Mouse (Mus musculus): Measurements from ENCODE around the gene Ndufb4. TPM values are rescaled to one million over a fixed set of nuclear protein-coding genes. Genes with fewer than 3 reads are reported as not detected.
"Not testable (repeated sequence)": the region's sequence is repeated elsewhere in the genome, so short reads cannot be mapped to it uniquely, and the experiment has no call there.

The Ndufb4 gene
- 93.4 and 93.7 TPM in 2 replicates for polyA plus RNA-seq (2015; fragmentation: Nextera tagmentation; extraction: Ambion mirVana)

DNA sequence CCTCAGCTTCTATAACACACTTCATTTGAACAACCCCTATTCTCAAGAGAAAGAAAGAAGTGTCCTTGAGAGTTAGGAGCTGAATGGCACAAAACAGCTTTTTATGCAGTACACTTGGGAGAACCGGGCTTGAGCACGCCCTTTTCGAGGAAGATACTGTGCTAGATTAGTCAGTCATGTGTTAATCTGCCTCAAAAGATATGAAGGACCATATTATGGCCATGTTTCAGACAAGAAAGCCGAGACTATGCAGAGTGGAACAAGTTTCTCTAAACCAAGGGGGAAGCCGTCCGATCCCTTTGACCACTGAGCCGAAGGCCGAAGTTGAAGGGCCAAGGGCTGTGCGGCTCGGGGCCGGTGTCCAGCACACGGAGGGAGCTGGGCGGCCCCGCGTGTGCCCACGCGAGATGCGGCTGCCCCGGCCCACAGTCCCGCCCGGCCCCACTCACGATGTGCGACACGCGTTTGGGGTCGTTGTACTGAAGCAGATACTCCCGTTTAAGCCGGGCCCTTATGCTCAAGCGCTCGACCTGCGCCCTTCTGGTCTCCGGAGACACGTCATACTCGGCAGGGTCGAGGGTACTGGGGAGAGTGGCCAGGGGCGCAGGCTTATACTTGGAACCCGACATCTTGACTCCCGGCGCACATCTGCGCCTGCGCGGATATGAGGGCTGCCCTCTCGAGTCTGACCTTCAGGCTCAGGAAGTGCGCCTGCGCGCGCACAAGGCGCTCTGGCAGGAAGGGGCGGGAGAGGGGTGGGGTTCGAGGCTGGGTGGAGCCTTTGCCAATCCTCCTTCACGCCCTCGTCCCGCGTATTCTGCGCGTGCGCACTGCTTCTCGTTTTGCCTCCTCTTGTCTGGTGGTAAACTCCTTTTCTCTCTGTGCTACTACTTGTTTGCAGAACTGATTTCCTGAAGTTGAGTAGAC is at the start of gene Ndufb4:
TSS of gene Ndufb4 (minus strand) at position 723 of the 927 bp plus-strand sequence.
- peak; percentile 99 for DNase-seq (ENCODE audit: low spot score)

DNA sequence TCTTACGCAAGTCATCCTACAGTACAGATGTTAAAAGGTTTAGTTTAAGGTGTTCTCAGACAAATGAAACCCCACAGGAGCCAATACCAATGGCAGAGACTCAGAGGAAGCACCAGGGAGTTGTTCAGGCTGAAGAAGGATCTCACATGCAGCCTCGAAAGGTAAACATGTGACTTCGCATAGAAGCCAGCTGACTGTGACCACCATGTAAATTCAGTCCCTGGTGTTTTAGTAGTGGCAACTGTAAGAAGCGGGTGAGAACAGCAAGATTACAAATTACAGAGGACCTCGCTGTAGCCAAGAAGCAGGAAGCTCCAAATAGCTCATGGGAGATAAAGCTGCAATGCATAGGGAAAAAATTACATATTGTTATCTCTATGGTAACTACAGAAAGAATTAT is 49.6 kb upstream of the Ndufb4 start:
- DNase-seq (ENCODE audit: low spot score): no peak

DNA sequence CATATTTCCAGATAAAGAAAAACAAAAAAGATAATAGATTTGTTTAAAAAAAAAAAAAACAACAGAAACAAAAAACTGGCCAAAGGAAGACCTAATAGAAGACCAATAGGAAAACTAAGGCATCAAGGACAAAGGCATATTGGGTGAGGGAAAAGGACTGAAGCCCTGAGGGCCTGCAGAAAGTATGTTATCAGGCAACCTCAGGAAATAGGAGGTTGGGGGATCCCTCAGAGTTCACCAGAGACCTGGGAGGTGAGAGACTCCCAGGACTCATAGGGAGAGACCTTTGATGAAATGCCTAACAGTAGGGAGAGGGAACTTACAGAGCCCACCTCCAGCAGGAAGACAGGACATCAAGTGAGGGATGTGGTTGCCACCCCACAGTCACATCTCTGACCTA is 45.8 kb upstream of the Ndufb4 start:
- not testable (repeated sequence) for DNase-seq (ENCODE audit: low spot score)

DNA sequence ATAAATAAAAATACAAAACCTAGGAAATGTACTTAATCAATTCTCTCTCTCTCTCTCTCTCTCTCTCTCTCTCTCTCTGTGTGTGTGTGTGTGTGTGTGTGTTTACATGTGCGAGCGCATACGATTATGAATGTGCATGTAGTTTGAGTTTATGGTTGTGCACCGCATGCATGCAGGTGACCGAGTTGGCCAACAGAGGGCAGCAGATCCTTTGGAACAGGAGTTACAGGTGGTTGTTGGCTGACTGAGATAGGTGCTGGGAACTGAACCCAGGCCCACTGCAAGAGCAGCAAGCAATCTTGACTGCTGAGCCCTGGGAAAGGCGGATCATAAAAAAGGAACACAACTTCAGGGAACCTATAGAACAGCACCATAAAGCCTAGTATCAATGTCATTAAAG is 44.5 kb upstream of the Ndufb4 start:
- DNase-seq (ENCODE audit: low spot score): no peak

DNA sequence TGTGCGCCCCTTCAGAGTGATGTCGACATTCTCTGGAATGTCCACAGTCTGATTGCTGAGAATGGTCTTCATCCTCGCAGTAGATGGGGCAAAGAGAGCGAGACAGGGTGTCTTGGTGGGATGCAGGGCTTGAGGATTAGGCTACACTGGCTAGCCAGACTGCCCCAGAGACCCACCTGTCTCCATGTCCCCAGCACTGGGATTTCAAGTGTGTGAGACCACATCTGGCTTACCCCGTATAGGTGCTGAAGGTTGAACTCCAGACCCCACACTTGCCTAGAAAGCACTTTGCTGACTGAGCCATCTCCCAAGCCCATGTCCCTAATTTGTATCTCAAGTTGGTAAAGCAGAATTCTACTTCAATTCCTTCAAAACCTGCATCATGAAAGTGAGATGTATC is 43.0 kb upstream of the Ndufb4 start:
- no peak for DNase-seq (ENCODE audit: low spot score)

DNA sequence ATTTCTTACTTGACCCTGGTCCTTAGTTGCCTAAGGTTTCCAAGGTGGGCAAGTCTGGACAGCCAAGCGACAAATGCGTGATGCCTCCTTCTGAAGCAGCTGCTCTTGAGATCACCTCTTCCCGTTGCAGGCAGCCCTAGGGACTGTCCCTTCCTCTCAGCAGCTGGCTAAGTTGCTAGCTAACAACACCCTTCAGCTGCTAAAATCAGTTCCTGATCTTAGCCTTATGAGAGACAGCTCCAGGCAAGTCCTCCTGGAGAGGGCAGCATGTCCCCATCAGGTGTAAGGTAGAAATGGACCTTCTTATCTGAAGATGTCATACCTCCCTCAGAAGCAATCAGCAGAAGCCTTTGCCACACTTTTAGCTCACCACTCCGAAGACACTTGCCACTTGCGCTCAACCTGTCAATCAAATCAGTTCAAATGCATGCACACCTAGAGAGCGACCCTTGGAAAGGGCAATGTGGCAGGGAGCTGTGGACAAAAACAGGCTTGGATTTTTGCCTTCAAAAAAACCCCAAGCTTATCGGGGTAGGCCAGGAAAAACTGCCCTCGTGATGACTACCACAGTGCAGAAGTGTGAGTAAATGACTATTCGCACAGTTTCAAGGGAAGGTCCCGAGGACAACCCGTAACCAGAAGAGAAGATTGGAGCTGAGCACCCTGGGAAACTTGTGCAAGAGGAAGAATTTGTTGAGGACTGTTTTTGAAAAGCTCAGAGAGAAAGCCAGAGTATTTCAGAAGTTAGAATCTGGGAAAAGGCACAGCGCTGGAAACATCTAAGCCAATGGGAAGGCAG is 36.9 kb upstream of the Ndufb4 start:
- DNase-seq (ENCODE audit: low spot score): no peak

DNA sequence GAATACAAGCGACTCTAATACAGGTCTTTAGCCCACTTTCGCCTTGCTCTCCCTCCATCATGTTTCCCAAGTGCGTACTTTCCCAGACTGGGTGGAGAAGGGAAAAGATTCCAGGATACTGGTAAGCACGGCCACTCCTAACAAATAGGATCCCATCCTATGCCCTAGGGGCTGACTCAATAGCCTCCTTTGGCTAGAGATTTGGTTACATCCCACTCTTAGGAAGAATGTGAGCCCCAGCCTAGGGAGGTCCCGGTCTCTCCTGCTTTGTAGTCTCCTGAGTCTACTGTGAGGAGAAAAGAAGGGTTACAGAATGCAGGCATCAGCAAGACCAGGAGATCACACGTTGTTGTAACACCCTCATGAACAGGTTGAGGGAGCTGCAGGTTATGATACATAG is 36.2 kb upstream of the Ndufb4 start:
- no peak for DNase-seq (ENCODE audit: low spot score)

DNA sequence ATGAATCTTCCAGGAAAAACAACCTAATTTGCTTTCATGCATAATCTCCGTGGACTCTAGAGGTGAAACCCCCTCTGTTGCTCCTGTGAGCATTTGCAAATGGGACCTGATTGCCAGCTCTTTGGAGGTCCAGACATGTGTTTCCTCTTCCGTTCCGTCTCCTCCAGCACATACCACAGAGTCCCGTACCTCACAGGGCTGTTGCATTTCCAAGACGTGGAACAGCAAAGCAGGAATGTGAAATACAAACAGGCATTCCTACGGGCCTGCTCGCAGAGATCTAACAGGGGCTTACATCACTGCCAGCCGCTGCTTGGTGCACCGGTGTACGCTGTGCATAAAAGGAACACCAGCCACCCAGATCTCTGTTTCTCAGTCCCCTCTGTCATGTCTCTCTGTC is 35.7 kb upstream of the Ndufb4 start:
- DNase-seq (ENCODE audit: low spot score): no peak

DNA sequence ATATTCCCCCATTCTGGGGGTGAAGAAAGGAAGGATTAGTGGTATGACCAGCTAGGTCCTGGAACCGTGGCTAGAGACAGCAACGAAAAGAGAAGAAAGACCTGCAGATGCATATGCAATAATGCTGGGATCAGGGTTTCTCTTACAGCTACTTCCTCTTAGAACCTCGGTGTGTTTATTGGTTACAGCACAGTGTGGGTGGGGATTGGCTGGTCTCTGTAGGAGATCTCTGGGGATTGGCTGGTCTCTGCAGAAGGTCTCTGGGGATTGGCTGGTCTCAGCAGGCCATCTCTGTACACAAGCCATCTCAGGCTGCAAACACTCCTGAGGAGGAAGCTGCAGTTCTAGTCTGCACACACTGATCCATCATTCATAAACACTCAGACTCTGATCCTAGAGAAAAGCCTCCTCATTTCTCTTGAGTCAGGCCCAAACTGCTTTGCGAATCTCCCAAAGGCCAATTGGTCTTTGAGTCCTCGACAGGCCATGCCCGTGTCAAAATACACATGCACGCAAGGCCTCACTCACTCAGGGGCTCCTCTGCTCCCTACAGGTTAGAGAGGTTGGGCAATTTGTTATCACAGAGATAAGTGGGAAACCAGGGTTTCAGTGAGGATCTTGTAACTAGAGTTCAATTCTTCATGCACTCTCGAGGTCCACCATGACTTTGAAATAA is 35.1 kb upstream of the Ndufb4 start:
- DNase-seq (ENCODE audit: low spot score): peak; percentile 26

DNA sequence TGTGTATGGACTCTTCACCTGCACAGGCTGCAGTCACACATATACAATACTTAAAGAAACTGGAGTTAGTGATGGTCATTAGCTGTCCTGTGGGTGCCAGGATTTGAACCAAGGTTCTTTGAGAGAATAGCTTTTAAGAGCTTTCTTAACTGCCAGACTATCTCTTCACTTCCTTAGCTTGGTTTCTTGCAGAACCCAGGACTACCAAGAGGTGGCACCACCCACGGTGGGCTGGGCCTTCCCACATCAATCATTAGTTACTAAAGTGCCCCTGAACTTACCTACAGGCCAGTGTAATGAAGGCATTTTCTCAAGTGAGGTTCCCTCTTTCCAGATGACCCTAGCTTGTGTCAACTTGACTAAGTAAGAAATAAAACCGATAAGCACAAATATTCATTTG is 33.9 kb upstream of the Ndufb4 start:
- peak; percentile 31 for DNase-seq (ENCODE audit: low spot score)

DNA sequence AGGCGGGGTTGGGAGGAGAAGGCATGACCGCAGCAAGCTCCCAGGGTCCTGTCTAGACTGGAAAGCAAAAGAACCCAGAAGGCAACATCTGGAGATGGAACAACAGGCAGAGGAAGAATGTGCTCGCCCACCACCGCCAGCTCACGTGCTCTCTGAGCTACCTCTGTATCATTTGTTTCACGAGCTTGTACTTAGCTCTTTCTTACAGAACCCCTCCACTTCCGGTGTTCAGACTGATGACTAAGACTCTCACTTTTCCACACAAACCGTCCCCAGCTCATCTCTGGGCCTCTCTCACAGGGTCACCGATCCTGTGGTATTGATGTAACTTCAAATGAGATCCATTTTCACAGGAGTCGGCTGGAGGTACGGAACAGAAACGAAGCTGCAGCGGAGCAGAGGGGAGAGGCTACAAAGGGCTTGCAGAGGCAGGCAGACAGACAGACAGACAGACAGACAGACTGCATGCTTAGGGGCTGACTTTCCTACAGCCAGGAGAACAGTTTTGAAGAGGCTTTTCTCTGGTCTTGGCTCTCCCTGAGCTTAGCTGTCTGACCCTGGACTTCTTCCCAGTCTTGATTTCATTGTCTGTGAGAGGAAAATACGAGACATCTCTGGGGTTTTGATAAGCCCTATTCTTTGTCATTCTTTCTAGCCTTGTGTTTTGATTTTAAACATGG is 33.2 kb upstream of the Ndufb4 start:
- no peak for DNase-seq (ENCODE audit: low spot score)

DNA sequence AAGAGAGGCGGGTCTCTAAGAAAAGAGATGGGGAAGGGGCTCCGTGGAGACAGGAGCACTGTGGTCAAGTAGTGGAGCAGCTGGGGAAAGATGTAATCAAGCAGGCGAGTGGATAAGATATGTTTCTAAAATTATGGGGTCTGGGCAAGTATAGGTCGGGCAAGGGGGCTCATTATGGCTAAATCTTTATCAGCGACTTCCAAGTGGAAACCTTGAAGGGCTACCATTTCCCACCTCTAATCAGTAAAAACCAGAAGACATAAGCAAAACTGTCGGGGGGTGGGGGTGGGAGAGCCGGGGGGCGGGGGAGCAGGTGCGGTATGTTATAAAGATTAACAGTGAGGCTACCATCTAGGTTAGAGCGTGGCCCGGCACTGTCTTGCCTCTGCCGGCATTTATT is 32.6 kb upstream of the Ndufb4 start:
- DNase-seq (ENCODE audit: low spot score): no peak

DNA sequence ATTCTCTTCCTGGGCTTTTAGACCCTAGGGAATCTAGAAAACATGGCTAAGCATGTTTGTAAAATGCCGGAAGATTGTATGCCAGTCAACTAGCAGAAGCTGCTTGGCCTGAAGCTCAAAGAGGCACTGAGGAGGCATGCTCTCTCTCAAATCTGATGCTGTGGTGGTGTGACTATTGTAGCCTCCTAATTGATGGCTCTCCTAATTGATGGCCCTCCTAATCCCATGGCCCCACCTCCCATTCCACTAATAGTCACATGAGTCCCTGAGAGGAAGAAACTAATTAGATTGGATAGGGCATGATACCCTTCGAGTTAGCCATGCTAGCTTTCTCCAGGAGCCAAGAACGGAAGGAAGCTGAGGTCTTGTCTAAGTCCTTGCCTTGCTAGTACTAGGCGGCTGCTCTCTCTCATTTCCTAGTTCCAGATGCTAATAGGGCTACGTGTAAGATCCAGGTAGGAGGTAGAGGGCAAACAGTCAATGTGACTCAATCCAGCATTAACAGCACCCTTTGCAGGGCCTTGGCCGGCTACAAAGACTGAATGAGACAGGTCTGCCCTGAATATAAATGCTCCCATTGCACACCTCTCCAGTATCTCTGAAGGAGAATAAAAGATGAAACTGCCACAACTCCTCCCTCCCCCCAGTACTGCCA is 31.8 kb upstream of the Ndufb4 start:
- no peak for DNase-seq (ENCODE audit: low spot score)

DNA sequence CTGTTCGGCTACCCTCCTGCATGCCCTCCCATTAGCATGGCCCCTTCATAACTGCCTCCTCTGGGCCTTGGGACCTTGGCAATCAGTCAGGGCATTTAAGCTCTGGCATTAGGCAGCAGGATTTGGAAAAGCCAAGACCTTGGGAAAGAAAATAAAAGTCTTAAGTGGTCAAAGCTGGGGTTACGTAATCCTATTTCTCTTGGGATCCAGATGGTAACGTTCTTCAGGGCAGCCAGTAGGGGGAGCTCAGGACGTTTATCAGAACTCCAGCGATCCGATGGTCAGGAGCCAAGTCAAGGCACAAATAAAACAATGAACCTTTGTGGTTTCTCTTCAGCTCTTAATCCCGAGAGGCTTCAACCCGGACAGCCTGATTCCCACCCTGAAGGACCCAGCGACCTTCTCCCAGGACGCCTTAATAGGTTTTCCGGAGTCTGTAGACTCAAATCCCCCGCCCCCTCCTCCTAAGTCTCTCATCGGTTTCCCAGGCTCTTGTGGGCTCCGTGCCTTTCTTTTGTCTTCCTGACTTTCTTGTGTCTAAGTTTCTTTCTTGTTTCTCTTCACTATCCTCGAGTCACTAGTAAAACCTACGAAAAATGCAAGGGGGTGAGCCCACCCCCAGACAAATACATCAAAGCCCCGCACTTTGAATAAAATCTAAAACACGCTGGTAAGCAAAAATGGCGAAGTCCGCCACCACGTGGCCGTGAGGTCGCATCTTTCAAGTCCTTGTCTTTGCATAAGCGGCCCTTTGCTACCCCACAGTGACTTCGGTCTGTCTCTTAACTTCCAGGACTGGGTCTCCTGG is 30.6 kb upstream of the Ndufb4 start:
- DNase-seq (ENCODE audit: low spot score): peak; percentile 73

DNA sequence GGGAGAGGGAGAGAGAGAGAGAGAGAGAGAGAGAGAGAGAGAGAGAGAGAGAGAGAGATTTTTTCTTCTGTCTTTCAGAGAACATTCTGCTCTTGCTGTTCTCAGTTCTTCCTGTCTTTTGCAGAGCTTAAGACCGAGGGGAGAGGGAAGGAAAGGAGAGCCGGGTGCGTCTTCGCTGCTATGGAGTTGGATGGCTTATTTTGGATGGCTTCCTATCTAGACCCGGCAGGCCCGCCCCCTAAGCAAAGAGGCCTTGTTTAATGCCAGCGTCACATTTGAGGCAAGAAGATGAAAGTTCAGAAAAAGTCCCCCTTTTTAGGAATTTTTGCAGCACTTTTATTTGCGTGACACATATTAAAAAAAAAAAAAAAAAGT is 30.0 kb upstream of the Ndufb4 start:
- DNase-seq (ENCODE audit: low spot score): no peak

DNA sequence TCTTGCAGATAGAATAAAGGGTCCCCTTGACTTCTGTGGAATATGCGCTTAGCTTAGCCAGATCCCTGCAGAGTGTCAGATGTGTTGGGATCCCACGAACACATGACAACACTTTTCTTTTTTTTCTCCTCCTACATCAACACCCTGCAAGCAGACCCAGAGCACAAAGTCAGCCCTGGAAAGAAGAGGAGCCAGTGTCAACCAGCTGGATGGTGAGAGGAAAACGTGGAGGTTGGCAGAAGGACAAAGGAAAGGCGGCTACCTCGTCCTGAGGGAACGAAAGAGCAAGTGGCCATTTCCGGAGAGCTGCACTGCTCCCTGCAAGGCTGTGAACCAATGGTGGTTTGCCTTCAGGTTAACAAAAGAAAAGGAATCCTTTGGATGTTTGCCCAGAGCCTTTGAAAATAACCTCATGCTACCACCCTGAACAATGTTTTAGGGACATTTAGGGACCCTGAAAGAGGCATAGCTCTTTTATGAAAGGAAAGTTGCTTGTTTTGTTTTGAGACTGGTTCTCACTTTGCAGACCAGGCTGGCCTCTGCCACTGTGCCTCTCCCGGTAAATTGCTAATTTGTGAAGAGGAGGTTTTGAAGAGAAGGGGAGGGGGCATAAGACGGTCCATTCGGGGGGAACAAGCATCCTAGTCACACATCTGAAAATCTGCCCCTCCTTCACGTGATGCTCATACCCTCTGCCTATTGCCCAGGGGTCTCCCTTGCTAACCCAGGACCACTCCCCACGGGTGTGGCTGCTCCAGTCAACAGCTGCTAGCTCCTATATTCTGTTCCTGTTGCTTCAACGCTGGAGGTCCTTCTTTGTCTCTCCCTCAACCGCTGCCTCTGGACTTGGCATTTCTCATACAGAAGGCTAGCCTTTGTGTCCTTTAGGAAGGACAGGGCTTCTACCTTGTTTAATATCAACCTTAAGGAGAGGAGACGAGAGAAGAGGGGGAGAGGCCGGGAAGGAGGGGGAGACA is 29.2 kb upstream of the Ndufb4 start:
- DNase-seq (ENCODE audit: low spot score): no peak

DNA sequence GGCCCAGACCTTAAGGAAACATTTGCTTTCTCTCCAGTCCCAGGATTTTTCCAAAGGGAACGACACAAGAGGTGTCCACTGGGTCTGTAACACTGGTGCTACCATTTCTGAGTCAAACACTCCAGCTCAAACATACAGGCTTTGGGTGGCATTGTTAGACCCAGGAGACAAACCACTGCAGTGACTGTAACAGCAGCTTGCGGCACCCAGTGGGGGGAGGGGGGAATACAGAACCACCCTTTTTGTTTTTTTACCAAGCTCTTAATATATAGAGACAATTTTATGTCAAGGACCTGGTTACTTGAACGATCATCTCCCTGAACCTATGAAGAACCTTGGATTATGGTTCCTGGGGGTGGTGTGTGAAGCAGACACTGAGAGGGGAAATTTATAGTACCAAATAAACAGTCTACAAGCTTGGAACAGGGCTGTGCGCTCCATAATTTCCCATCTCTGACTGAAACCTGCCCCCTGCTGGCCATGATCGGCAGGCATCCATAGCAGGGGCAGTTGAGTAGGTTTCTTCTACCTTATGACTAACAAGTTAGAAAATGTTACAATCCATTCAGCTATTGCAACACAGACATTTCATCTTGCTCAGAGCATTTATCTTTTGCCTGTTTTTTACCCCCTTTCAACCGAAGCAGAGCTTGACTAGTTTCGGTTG is 28.2 kb upstream of the Ndufb4 start:
- peak; percentile 64 for DNase-seq (ENCODE audit: low spot score)

DNA sequence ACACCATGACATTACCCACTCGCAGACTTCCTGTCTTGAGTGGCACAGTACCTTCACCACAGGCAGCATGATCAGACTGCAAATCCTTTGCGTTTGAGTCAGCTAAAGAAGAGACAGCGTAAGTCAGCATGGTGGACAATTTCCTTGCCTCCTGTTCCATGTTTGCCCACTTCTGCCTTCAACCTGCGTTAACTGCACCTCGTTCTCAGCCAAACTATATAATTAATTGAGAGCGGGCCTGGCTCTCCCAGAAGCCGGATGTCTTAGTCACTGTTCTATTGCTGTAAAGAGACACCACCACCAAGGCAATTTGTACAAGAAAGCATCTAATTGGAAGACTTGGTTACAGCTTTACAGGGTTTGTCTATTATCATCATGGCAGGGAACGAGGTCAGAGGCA is 26.6 kb upstream of the Ndufb4 start:
- no peak for DNase-seq (ENCODE audit: low spot score)

Measured in thymus, postnatal 0 days (tissue).